Mouse (Mus musculus) liver, embryonic 11.5 days (tissue): ENCODE data around the gene Rgs2. TPM values are rescaled to one million over a fixed set of nuclear protein-coding genes. Genes with fewer than 3 reads are reported as not detected.

ENCODE experiments used
- ATAC-seq: fragments of 200-750 bp; cut with Nextera tagmentation; replicated peaks from 2 replicates; pipeline ENCODE4 v1.8.0; 2017; ENCODE audit warnings: moderate number of reproducible peaks, mild to moderate bottlenecking, moderate TSS enrichment, moderate library complexity; ENCODE audit not compliant: low FRiP score
- DNase-seq: peaks from one replicate; pipeline ENCODE4 v3.0.0-alpha.2; 2017; ENCODE audit warnings: low spot score
- H3K27ac ChIP-seq: fragments of 300-500 bp; sonication (generic); 2 replicates; pipeline ENCODE4 v1.5.1; 2014; ENCODE audit warnings: mild to moderate bottlenecking, low read depth, low read length, control low read depth
- H3K27me3 ChIP-seq: fragments of 300-500 bp; sonication (generic); replicated peaks from 2 replicates; pipeline ENCODE4 v1.6.1; 2014; ENCODE audit warnings: low read length, mixed read lengths; ENCODE audit not compliant: control insufficient read depth, insufficient read depth
- H3K36me3 ChIP-seq: fragments of 300-500 bp; sonication (generic); 2 replicates; pipeline ENCODE4 v1.6.1; 2014; ENCODE audit warnings: mild to moderate bottlenecking, low read length, moderate library complexity, mixed read lengths; ENCODE audit not compliant: control insufficient read depth, insufficient read depth
- H3K4me1 ChIP-seq: fragments of 300-500 bp; sonication (generic); replicated peaks from 2 replicates; pipeline ENCODE4 v1.6.1; 2014; ENCODE audit warnings: low read length, mixed read lengths; ENCODE audit not compliant: control insufficient read depth, insufficient read depth
- H3K4me2 ChIP-seq: fragments of 300-500 bp; sonication (generic); 2 replicates; pipeline ENCODE4 v1.6.1; 2014; ENCODE audit warnings: mild to moderate bottlenecking, control low read depth, moderate library complexity
- H3K4me3 ChIP-seq: fragments of 300-500 bp; sonication (generic); 2 replicates; pipeline ENCODE4 v1.5.1; 2014; ENCODE audit warnings: low read depth, low read length, control low read depth
- H3K9ac ChIP-seq: fragments of 300-500 bp; sonication (generic); 2 replicates; pipeline ENCODE4 v1.6.1; 2014; ENCODE audit warnings: low read depth, low read length, control low read depth
- H3K9me3 ChIP-seq: fragments of 300-500 bp; sonication (generic); 2 replicates; pipeline ENCODE4 v1.6.1; 2016; ENCODE audit warnings: low read length, inconsistent platforms, mixed read lengths; ENCODE audit not compliant: control insufficient read depth
- WGBS: fragments of 180-500 bp; shearing (Covaris S2); extraction: QIAGEN DNeasy Blood & Tissue Kit; methylation state at CpG from one replicate; pipeline ENCODE4 v1.1.7; 2014; 5-methylcytosine and 5-hydroxymethylcytosine counted together
- polyA plus RNA-seq: library from polyadenylated mRNA; unstranded; fragments of >200 nt; fragmentation: Nextera tagmentation; extraction: Ambion mirVana; gene quantifications from 2 replicates; pipeline ENCODE4 v1.2.1, GENCODE M21; 2014

Gene Rgs2
- polyA plus RNA-seq, 1 experiment from 2014 or later = 16.7 TPM

GRCm38 (mm10) chr1:144006542-144006941 lies 2.6 kb upstream of the Rgs2 start:
- Histone ChIP-seq H3K9ac (no peak overlapping the region), H3K4me3 (no peak overlapping the region)
- WGBS = 4% methylated on average over 8 of the region's 8 CpGs

GRCm38 (mm10) chr1:144005648-144006047 lies 1.7 kb upstream of the Rgs2 start:
- no peaks in the 10 kb centered on the region for H3K27me3 ChIP-seq
- no peak overlapping the region for H3K4me3 ChIP-seq
- ATAC-seq (no peak), DNase-seq (no peak)
- no peak overlapping the region for H3K4me2 ChIP-seq
- no peak overlapping the region for H3K9ac ChIP-seq
- no peaks in the 10 kb centered on the region for H3K9me3 ChIP-seq
- no peak overlapping the region for H3K27ac ChIP-seq
- H3K4me1 ChIP-seq = peaks cover 4% of the 10 kb centered on the region
- no peaks in the 10 kb centered on the region for H3K36me3 ChIP-seq

More at GRCm38 (mm10) chr1:144006542-144006941, 2.6 kb upstream of the Rgs2 start:
- peak; percentile 27; the same call in 1 of the 2 replicates for ATAC-seq
- peaks cover 4% of the 10 kb centered on the region for H3K4me1 ChIP-seq
- no peak overlapping the region for H3K27ac ChIP-seq
- H3K36me3 ChIP-seq = no peaks in the 10 kb centered on the region
- H3K9me3 ChIP-seq = no peaks in the 10 kb centered on the region
- peak overlapping the region; percentile 40 for H3K4me2 ChIP-seq
- H3K27me3 ChIP-seq = no peaks in the 10 kb centered on the region
- DNase-seq = peak; percentile 44

- no peak overlapping the region for H3K27ac ChIP-seq
Observed at GRCm38 (mm10) chr1:144004741-144005140, 780 bp upstream of the Rgs2 start.

GRCm38 (mm10) chr1:144003416-144003815 lies 545 bp downstream of the Rgs2 start:
- no peak for DNase-seq
- ATAC-seq = 0 out of 2 replicates have a peak, but pooled peaks have one; percentile 0
- Histone ChIP-seq H3K27me3 (no peaks in the 10 kb centered on the region), H3K27ac (no peak overlapping the region), H3K9ac (peak overlapping the region; percentile 77), H3K9me3 (no peaks in the 10 kb centered on the region), H3K4me1 (peaks cover 4% of the 10 kb centered on the region), H3K36me3 (no peaks in the 10 kb centered on the region), H3K4me3 (peak overlapping the region; percentile 62), H3K4me2 (peak overlapping the region; percentile 93)
- 5% methylated on average over 10 of the region's 10 CpGs for WGBS

More at GRCm38 (mm10) chr1:144004741-144005140, 780 bp upstream of the Rgs2 start:
- DNase-seq = peak; percentile 31
- no peaks in the 10 kb centered on the region for H3K27me3 ChIP-seq
- peak overlapping the region; percentile 62 for H3K4me3 ChIP-seq
- WGBS = 3% methylated on average over 9 of the region's 9 CpGs
- no peaks in the 10 kb centered on the region for H3K36me3 ChIP-seq
- H3K9me3 ChIP-seq = no peaks in the 10 kb centered on the region
- peak overlapping the region; percentile 48; the same call in 1 of the 2 replicates for H3K9ac ChIP-seq
- no peak for ATAC-seq
- H3K4me1 ChIP-seq = peaks cover 4% of the 10 kb centered on the region
- peak overlapping the region; percentile 93 for H3K4me2 ChIP-seq

GRCm38 (mm10) chr1:144002715-144003066 lies 1.3 kb downstream of the Rgs2 start:
- no peak overlapping the region for H3K27ac ChIP-seq
- no peaks in the 10 kb centered on the region for H3K27me3 ChIP-seq
- peak overlapping the region; percentile 62 for H3K4me3 ChIP-seq
- no peak overlapping the region for H3K9ac ChIP-seq
- DNase-seq = no peak
- H3K4me1 ChIP-seq = peaks cover 4% of the 10 kb centered on the region
- H3K4me2 ChIP-seq = peak overlapping the region; percentile 93
- H3K9me3 ChIP-seq = no peaks in the 10 kb centered on the region
- 41% methylated on average over 4 of the region's 4 CpGs for WGBS
- H3K36me3 ChIP-seq = no peaks in the 10 kb centered on the region
- ATAC-seq = no peak

DNA sequence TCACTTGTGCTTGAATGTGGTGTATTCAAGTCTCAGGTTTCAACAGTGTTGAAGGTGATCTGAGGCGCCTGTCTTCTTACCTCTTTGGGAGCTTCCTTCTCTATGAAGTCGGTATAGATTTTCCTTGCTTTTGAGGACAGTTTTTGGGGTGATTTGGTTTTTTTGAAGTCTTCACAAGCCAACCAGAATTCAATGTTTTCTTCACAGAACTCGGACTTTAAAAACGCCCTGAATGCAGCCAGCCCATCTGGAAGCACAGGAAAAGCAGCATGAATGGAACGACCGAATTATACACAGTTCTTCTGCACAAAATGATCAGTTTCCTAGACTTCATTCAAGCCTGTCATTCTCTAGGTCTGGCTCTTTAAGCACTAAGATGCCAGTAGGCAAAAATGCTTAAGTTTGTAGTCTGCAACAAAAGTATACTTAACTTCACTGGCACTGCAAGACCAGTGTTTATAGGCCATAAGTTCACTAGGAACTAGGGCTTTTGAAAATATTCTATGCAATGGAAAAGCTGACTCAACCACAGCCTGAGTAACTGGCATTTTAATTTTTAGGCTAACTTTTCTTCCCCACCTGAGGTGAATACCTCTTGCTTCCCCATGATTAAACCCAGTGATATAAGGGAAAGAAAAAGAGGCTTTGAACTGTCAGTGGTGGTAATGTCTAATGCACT lies 1.8 kb downstream of the Rgs2 start:
- Histone ChIP-seq H3K27ac (no peak overlapping the region), H3K4me1 (peaks cover 4% of the 10 kb centered on the region), H3K4me3 (peak overlapping the region; percentile 62; the same call in 1 of the 2 replicates), H3K9ac (no peak overlapping the region), H3K27me3 (no peaks in the 10 kb centered on the region), H3K4me2 (peak overlapping the region; percentile 93), H3K9me3 (no peaks in the 10 kb centered on the region), H3K36me3 (no peaks in the 10 kb centered on the region)
- ATAC-seq = no peak
- WGBS = 89% methylated on average over 6 of the region's 6 CpGs
- no peak for DNase-seq

- no peaks in the 10 kb centered on the region for H3K9me3 ChIP-seq
- H3K9ac ChIP-seq = no peak overlapping the region
- ATAC-seq = no peak
- no peaks in the 10 kb centered on the region for H3K27me3 ChIP-seq
- H3K4me2 ChIP-seq = no peak overlapping the region
- 80% methylated on average over 4 of the region's 4 CpGs for WGBS
- H3K4me3 ChIP-seq = no peak overlapping the region
- DNase-seq = no peak
- no peaks in the 10 kb centered on the region for H3K36me3 ChIP-seq
- peaks cover 4% of the 10 kb centered on the region for H3K4me1 ChIP-seq
- H3K27ac ChIP-seq = no peak overlapping the region
Observed at GRCm38 (mm10) chr1:144000246-144000645, 3.7 kb downstream of the Rgs2 start.

GRCm38 (mm10) chr1:143999371-143999920 lies 4.5 kb downstream of the Rgs2 start:
- no peak overlapping the region for H3K27ac ChIP-seq
- no peaks in the 10 kb centered on the region for H3K4me1 ChIP-seq
- H3K4me3 ChIP-seq = no peak overlapping the region
- DNase-seq (no peak), ATAC-seq (no peak)
- H3K9ac ChIP-seq = no peak overlapping the region
- no peaks in the 10 kb centered on the region for H3K9me3 ChIP-seq
- WGBS = 38% methylated on average over 7 of the region's 7 CpGs
- H3K27me3 ChIP-seq = no peaks in the 10 kb centered on the region
- H3K36me3 ChIP-seq = no peaks in the 10 kb centered on the region
- H3K4me2 ChIP-seq = no peak overlapping the region

GRCm38 (mm10) chr1:143993026-143993425 lies 10.9 kb downstream of the Rgs2 start:
- Histone ChIP-seq H3K27ac (no peak overlapping the region), H3K9ac (no peak overlapping the region), H3K4me2 (no peak overlapping the region), H3K36me3 (no peaks in the 10 kb centered on the region), H3K4me1 (no peaks in the 10 kb centered on the region), H3K9me3 (no peaks in the 10 kb centered on the region), H3K27me3 (no peaks in the 10 kb centered on the region), H3K4me3 (no peak overlapping the region)
- DNase-seq (no peak), ATAC-seq (no peak)
- WGBS = 78% methylated on average over 1 of the region's 1 CpGs
